Mouse (Mus musculus) embryonic facial prominence, embryonic 10.5 days (tissue): ENCODE measurements around the gene Rnf145. TPM values are rescaled to one million over a fixed set of nuclear protein-coding genes. Genes with fewer than 3 reads are reported as not detected.
A peak's percentile ranks its signal among the peaks of the same experiment; 100 is the strongest.

Experiments
- DNase-seq: peaks from one replicate; pipeline ENCODE4 v3.0.0-alpha.2; 2017; ENCODE audit warnings: low spot score
- H3K27ac ChIP-seq: fragments of 300-500 bp; sonication (generic); replicated peaks from 2 replicates; pipeline ENCODE4 v1.5.1; 2016; ENCODE audit warnings: mild to moderate bottlenecking
- H3K27me3 ChIP-seq: fragments of 300-500 bp; sonication (generic); replicated peaks from 2 replicates; pipeline ENCODE4 v1.6.1; 2016; ENCODE audit warnings: low read depth, mild to moderate bottlenecking; ENCODE audit not compliant: poor library complexity, severe bottlenecking
- H3K36me3 ChIP-seq: fragments of 300-500 bp; sonication (generic); replicated peaks from 2 replicates; pipeline ENCODE4 v1.6.1; 2016; ENCODE audit warnings: mild to moderate bottlenecking, moderate library complexity
- H3K4me1 ChIP-seq: fragments of 300-500 bp; sonication (generic); 2 replicates; pipeline ENCODE4 v1.6.1; 2016
- H3K4me3 ChIP-seq: fragments of 300-500 bp; sonication (generic); 2 replicates; pipeline ENCODE4 v1.5.1; 2016; ENCODE audit warnings: mild to moderate bottlenecking, moderate library complexity
- H3K9me3 ChIP-seq: fragments of 300-500 bp; sonication (generic); 2 replicates; pipeline ENCODE4 v1.6.1; 2016; ENCODE audit warnings: mild to moderate bottlenecking
- WGBS: fragments of 180-500 bp; shearing (Covaris S2); methylation state at CpG from one replicate; pipeline ENCODE4 v1.1.7; 2016; 5-methylcytosine and 5-hydroxymethylcytosine counted together
- polyA plus RNA-seq: library from polyadenylated mRNA; unstranded; fragments of >200 nt; fragmentation: Nextera tagmentation; extraction: Ambion mirVana; gene quantifications from 2 replicates; pipeline ENCODE4 v1.2.1, GENCODE M21; 2016

The Rnf145 gene
- polyA plus RNA-seq, 1 experiment from 2014 or later = 87.3 TPM

DNA sequence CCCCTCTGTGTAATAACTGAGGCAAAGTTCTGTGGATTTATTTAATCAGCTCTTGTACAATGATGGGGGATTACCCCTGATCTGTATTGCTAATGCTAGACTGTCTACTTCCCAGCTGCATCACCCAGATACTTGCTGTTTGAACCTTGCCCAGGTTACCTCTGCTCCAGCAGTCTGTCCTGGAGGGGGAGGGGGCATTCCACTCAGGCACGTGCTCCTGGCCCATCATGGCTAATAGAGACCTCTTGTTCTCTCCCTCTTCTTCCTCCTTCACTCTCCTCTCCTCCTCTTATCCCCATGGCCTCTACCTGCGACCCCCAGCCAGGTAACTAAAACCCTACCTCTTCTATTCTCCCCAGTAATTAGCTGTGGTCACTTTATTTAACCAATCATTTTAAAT, 4.1 kb upstream of the Rnf145 start:
- no peak overlapping the region for H3K4me3 ChIP-seq
- 57% methylated on average over 2 of the region's 2 CpGs for WGBS
- H3K4me1 ChIP-seq = peaks cover 15% of the 10 kb centered on the region
- no peaks in the 10 kb centered on the region for H3K36me3 ChIP-seq
- no peak for DNase-seq
- no peaks in the 10 kb centered on the region for H3K27me3 ChIP-seq
- H3K9me3 ChIP-seq = no peaks in the 10 kb centered on the region
- H3K27ac ChIP-seq = no peak overlapping the region

DNA sequence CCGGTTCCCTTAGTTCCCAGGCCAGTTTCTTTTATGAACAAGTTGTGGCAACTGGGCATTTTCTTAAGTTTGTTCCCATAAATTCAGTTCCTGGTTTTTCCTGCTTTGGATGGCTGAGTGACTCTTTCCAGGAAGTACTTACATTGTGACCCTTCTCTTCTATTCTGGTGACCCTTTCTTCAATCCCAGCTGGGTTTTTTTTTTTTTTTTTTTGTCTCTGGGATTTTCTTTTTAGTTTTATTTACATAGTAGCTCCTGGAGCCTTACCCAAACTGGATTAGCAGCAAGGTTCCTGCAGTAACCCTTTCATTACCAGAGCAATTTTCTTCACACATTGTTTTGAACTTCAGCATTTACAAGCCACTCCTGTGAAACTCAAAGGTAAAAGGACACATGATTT, 2.4 kb upstream of the Rnf145 start:
- no peaks in the 10 kb centered on the region for H3K9me3 ChIP-seq
- H3K4me1 ChIP-seq = peaks cover 24% of the 10 kb centered on the region
- 31% methylated on average over 1 of the region's 1 CpGs for WGBS
- no peak for DNase-seq
- H3K4me3 ChIP-seq = no peak overlapping the region
- no peak overlapping the region for H3K27ac ChIP-seq
- no peaks in the 10 kb centered on the region for H3K36me3 ChIP-seq
- no peaks in the 10 kb centered on the region for H3K27me3 ChIP-seq

DNA sequence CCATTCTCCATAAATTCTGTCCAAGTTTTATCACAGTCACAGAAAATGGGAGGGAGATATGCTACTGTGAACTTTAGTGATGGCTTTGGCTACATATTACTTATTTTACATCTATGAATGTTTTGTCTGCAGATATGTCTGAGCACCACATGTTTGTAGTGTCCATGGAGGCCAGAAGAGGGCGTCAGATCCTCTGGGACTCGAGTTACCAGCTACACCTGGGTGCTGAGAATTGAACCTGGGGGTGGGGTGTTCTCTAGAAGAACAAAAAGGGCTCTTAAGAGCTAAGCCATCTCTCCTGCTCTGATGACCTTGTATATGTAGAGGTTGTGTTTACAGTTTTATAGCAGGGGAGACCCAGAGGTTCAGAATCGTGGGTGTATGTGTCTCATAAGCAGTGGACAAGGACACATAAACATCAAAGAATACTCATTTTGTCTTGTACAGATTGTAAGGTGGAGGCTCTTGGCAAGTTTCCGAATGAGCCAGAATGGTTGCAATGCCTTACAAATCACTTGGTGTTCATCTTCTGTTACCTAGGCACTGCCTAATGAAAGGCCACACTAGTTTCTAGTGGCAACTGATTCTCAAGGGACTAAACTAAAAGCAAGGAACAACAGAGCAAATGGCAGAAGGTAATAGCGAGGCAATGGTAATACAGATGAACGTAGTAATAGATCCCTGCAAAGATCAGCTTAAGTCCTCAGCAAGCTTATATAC, 1.0 kb upstream of the Rnf145 start:
- Histone ChIP-seq H3K4me1 (peaks cover 29% of the 10 kb centered on the region), H3K9me3 (no peaks in the 10 kb centered on the region), H3K4me3 (peak overlapping the region; percentile 98), H3K36me3 (no peaks in the 10 kb centered on the region), H3K27me3 (no peaks in the 10 kb centered on the region), H3K27ac (peak overlapping the region; percentile 100; the same call in 1 of the 2 replicates)
- no peak for DNase-seq
- WGBS = 51% methylated on average over 6 of the region's 6 CpGs

DNA sequence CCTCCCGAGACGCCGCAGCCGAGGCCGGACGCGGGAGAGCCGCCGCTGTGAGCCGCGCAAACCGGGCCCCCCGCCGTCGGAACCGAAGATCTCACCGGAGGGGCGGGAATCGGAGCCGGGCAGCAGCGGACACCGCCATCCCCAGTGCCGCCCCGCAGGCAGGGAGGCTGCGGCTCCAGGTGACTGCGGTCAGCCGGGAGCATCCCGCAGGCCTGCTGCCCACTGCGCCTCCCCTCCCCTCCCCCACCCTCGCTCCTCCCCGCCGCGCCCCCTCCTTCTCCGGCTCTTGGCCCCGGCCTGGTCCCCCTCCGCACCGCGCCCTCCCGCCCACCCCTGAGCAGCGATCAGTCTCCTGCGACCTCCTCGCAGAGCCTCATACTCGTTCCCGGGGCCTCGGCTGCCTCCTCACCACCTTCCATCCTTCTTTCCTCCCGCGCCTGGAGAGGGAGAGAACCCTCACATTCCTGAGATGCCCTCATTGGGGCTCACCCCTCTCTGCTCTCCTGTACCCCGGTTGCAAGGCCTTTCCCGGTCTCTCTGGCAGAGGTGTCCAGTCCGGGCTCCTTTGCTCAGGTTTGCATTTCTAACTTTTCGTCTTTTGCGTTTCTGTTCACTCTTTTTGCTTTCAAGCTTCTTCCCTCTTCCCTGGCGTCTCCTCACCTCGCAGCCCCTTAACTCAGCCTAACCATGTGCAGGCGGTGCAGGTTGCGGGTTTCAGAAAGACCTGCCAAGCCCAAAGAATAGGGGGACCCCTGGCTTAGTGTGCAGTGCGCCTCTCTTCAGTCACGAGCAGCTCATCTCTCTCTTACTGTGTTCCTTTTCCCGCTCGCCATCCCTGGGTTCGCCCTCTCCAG, 559 bp downstream of the Rnf145 start:
- 3% methylated on average over 58 of the region's 61 CpGs for WGBS

DNA sequence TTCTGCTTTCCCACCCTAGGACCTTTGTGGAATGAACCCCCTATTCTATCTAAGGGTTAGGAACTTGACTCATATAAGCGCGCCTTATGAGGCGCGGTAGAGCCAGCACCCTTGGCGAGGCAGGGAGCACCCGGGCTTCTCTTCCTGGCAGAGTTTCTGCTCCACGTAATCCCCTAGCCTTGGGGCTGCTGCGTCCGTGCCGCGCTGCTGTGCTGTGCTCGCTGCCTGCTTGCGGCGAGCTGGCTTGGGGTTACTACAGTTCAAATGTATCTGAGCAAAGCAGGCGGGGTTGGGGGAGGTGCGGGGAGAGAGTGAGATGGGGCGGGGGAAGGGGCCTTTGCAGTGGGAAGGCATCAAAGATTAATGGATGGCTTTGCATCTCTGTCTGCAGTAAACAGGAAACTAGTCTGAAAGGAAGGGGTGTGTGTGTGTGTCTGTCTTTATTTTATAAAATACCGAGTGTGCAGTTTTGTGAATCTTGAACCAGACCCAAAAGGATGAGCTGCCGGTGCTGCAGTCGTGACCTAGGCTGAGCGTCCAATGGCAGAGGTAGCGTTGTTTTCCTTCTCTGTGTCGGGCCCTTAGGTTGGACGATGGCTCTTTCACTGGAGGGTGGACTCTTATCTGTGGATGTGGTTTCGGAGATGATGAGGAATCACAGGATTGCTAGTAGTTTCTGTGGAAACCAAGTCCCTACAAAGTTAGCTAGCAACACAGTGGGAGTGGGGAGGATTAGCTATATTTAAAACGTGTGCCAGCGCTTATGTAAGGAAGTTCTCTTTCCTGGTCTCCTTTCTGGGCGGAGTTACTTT, 1.4 kb downstream of the Rnf145 start:
- under 1% methylated on average over 28 of the region's 28 CpGs for WGBS
- H3K27ac ChIP-seq = peak overlapping the region; percentile 100

More for the DNA sequence above, 559 bp downstream of the Rnf145 start:
- no peaks in the 10 kb centered on the region for H3K27me3 ChIP-seq
- peak overlapping the region; percentile 100 for H3K27ac ChIP-seq
- peak overlapping the region; percentile 98 for H3K4me3 ChIP-seq
- H3K9me3 ChIP-seq = no peaks in the 10 kb centered on the region
- peak; percentile 82 for DNase-seq
- peaks cover 29% of the 10 kb centered on the region for H3K4me1 ChIP-seq
- H3K36me3 ChIP-seq = peaks cover 10% of the 10 kb centered on the region

DNA sequence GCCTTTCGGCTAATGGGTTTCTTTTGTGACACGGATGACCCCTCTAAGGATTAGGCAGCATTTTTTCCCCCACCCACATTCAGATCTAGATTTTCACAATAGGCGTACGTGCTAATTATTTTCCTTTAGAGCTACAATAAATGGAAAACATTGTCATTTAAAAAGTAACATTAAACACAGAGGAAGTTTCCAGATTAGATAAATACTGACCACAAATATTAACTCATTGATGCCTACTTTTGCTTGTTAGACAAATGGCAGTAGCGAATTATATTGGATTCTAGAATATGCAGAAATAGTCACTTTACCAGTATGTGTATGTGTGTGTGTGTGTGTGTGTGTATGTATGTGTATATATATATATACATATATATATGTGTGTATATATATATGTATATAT, 3.8 kb downstream of the Rnf145 start:
- WGBS = 91% methylated on average over 5 of the region's 5 CpGs
- Histone ChIP-seq H3K27me3 (no peaks in the 10 kb centered on the region), H3K27ac (no peak overlapping the region), H3K4me3 (no peak overlapping the region), H3K9me3 (no peaks in the 10 kb centered on the region), H3K36me3 (peaks cover 42% of the 10 kb centered on the region), H3K4me1 (peaks cover 22% of the 10 kb centered on the region)
- DNase-seq = no peak

More for the DNA sequence above, 1.4 kb downstream of the Rnf145 start:
- H3K9me3 ChIP-seq = no peaks in the 10 kb centered on the region
- peaks cover 27% of the 10 kb centered on the region for H3K4me1 ChIP-seq
- H3K27me3 ChIP-seq = no peaks in the 10 kb centered on the region
- H3K4me3 ChIP-seq = peak overlapping the region; percentile 98
- DNase-seq = peak; percentile 88
- peaks cover 18% of the 10 kb centered on the region for H3K36me3 ChIP-seq

DNA sequence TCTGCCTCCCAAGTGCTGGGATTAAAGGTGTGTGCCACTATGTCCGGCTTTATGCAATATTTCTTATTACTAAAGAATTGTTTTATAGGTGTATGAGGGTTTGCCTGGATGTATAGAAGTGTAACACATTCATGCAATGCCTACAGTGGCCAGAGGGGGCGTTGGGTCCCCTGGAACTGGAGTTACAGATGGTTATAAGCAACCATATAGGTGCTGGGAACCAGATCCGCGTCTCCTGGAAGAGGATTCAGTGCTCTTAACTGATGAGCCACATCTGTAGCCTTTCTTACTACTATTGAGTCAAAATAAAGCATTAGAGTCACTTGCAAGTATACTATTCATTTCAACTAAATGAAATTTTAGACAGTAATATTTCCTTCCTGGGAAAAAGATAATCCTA, 7.0 kb downstream of the Rnf145 start:
- peaks cover 74% of the 10 kb centered on the region for H3K36me3 ChIP-seq
- H3K4me3 ChIP-seq = no peak overlapping the region
- 79% methylated on average over 4 of the region's 4 CpGs for WGBS
- H3K9me3 ChIP-seq = no peaks in the 10 kb centered on the region
- H3K27me3 ChIP-seq = no peaks in the 10 kb centered on the region
- H3K4me1 ChIP-seq = peaks cover 12% of the 10 kb centered on the region
- H3K27ac ChIP-seq = no peak overlapping the region
- DNase-seq = no peak

DNA sequence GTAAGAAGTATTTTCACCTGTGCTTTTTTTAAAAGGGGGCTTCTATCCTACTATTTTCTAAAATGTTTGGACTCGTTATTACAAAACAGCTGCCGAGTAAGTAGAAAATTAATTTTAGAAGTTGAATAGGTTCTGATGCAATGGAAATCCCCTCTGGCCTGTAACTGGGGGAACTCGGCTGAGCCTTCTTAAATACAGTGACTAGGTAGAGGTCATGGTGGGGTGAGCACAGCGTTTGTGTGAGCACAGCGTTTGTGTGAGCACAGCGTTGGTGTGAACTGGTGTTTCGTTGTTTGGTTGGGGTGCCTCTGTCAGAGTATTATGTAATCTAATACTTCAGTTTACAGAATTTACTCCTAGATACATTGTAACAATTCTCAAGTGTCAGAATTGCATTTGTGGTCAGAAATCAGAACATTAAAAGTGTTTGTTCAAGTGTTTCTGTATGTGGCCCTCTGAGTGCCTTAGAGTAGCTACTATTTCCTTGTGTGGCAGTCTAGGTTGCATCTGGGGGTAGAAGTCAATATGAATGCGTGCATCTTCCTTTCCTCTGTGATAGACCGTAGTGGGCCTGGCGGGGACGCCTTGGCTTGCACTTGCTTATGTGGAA, 8.0 kb downstream of the Rnf145 start:
- Histone ChIP-seq H3K4me3 (no peak overlapping the region), H3K4me1 (peaks cover 2% of the 10 kb centered on the region), H3K27me3 (no peaks in the 10 kb centered on the region), H3K27ac (no peak overlapping the region), H3K9me3 (no peaks in the 10 kb centered on the region), H3K36me3 (peaks cover 84% of the 10 kb centered on the region)
- DNase-seq = no peak
- WGBS = 96% methylated on average over 11 of the region's 11 CpGs

DNA sequence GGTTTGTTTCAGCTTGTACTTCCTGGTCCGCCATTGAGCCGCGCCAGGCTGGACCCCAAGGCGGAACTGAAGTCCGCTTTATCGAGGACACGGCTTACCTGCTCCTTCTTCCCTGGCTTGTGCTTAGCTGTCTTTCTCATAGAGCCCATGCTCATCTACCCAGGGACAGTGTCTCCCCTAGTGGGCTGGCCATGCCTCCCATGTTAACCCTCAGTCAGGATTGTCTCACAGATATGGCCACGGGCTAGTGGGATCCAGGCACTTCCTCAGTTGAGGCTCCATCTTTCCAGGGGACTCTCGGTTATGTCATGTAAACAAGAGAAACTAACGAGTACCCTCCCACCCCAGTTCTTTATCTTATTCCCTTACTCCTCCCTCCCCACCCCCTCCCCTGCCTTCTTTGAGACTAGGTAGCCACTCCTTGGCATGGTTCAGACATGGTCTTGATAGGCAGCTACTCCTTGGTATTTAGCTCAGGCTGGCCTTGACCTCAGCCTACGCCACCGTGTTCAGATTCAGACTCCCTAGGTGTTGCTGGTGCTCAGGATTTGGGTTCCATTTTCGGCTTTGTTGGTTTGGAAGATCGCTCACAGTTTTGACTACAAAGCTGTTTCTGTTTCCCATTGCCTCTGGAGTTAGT, 9.9 kb downstream of the Rnf145 start:
- no peak overlapping the region for H3K27ac ChIP-seq
- H3K4me3 ChIP-seq = no peak overlapping the region
- H3K9me3 ChIP-seq = no peaks in the 10 kb centered on the region
- H3K4me1 ChIP-seq = no peaks in the 10 kb centered on the region
- H3K36me3 ChIP-seq = peaks cover 99% of the 10 kb centered on the region
- WGBS = 92% methylated on average over 14 of the region's 14 CpGs
- no peak for DNase-seq
- no peaks in the 10 kb centered on the region for H3K27me3 ChIP-seq

DNA sequence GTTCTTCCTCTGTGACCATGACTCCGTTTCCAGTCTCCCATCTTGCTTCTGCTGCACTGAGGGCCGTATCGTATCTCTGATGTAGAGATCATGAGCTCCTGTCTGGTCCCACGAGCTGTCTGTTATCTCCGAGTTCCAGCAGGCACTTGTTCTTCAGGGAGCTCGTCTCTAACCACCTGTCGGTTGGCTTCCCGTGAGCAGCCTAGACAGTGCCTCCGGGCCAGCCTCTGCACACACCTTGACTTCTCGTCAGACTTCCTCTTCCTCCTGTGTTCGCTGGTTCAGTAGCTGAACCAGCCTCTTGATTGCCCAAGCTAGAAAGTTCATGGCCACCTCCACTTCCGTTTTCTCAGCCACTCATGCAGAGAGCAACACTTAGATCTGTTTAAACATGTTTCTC, 10.4 kb downstream of the Rnf145 start:
- DNase-seq = no peak
- no peaks in the 10 kb centered on the region for H3K4me1 ChIP-seq
- no peaks in the 10 kb centered on the region for H3K27me3 ChIP-seq
- no peak overlapping the region for H3K27ac ChIP-seq
- H3K9me3 ChIP-seq = no peaks in the 10 kb centered on the region
- H3K4me3 ChIP-seq = no peak overlapping the region
- peaks cover 100% of the 10 kb centered on the region for H3K36me3 ChIP-seq
- 86% methylated on average over 12 of the region's 12 CpGs for WGBS

DNA sequence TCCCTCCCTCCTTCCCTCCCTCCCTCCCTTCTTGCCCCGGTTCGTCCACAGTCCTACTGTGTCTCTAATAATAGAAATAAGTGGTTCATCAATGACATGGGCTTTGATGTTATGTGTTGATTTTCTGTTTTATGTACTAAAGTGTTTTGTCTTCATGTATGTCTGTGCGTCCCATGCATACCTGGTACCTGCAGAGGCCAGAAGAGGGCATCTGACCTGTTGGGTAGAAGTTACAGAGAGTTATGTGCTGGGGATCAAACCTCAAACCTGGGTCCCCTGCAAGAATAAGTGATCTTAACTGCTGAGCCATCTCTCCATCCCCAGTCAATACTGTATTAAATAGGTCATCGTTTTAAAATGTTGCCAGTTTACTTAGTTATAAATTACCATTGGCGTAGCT, 11.0 kb downstream of the Rnf145 start:
- H3K36me3 ChIP-seq = peaks cover 100% of the 10 kb centered on the region
- H3K4me3 ChIP-seq = no peak overlapping the region
- H3K9me3 ChIP-seq = no peaks in the 10 kb centered on the region
- H3K4me1 ChIP-seq = no peaks in the 10 kb centered on the region
- H3K27ac ChIP-seq = no peak overlapping the region
- WGBS = 92% methylated on average over 5 of the region's 5 CpGs
- DNase-seq = no peak
- no peaks in the 10 kb centered on the region for H3K27me3 ChIP-seq

DNA sequence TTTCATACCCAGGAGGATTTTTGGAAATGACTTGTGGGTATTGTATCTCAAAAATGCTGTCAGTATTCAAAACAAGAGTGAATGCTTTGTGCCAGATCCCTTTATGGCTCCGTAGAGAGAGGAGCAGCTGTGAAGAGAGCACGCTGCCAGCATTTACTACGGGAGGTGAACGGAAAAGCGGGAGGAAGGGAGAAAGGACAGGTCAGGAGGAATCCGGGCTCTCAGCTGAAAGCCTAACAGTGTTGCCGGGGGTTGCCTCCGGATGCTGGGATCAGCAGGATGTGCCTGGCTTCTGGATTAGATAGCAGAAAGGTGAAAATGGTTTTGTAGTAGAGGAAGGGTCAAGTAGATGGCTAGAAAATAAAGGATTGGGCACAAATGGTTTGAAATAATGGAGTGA, 11.6 kb downstream of the Rnf145 start:
- peaks cover 100% of the 10 kb centered on the region for H3K36me3 ChIP-seq
- no peaks in the 10 kb centered on the region for H3K27me3 ChIP-seq

More for the DNA sequence above, 11.6 kb downstream of the Rnf145 start:
- no peak overlapping the region for H3K4me3 ChIP-seq
- no peaks in the 10 kb centered on the region for H3K4me1 ChIP-seq
- 85% methylated on average over 8 of the region's 8 CpGs for WGBS
- H3K9me3 ChIP-seq = no peaks in the 10 kb centered on the region
- DNase-seq = no peak
- H3K27ac ChIP-seq = no peak overlapping the region
